Mouse (Mus musculus): ENCODE results near the gene Tmem170b. TPM values are rescaled to one million over a fixed set of nuclear protein-coding genes. Genes with fewer than 3 reads are reported as not detected.
"Not testable (repeated sequence)": the region's sequence is repeated elsewhere in the genome, so short reads cannot be mapped to it uniquely, and the experiment has no call there.

The Tmem170b gene
- polyA plus RNA-seq, 1 experiment = 20.4 TPM

- DNase-seq (ENCODE audit: low read depth) = no peak
- TF ChIP-seq POLR2A (IDR thresholded peaks at IDR 0.05; ENCODE audit: borderline replicate concordance, extremely low read depth, insufficient read depth, insufficient read length, poor library complexity, severe bottlenecking) (no peak), CTCF (IDR thresholded peaks at IDR 0.05; ENCODE audit: borderline replicate concordance, extremely low read depth, insufficient read depth, insufficient read length) (no peak)
Observed at GRCm38 (mm10) chr13:41650665-41651064, 45.0 kb downstream of the Tmem170b start.

DNA sequence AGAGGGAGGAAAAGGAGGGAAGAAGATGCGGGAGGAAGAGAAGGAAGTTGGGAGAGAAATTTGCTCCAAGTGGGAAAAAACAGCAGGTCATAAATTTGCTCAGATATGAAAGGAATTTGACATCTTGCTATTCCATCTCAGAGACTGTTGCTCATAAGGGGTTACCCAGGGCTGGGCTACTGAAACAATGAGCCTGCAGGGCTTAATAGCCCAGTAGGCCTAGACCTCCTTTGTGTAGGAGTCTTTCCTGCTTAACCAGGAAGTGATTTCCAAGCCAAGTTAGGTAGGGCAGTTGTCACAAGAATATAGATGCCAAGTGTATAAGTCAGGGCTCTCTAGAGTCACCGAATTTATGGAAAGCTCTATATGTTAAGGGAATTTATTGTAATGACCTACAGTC is 48.1 kb downstream of the Tmem170b start:
- TF ChIP-seq CTCF (IDR thresholded peaks at IDR 0.05; ENCODE audit: borderline replicate concordance, extremely low read depth, insufficient read depth, insufficient read length) (no peak), POLR2A (IDR thresholded peaks at IDR 0.05; ENCODE audit: borderline replicate concordance, extremely low read depth, insufficient read depth, insufficient read length, poor library complexity, severe bottlenecking) (no peak)
- DNase-seq (ENCODE audit: low read depth) = no peak

DNA sequence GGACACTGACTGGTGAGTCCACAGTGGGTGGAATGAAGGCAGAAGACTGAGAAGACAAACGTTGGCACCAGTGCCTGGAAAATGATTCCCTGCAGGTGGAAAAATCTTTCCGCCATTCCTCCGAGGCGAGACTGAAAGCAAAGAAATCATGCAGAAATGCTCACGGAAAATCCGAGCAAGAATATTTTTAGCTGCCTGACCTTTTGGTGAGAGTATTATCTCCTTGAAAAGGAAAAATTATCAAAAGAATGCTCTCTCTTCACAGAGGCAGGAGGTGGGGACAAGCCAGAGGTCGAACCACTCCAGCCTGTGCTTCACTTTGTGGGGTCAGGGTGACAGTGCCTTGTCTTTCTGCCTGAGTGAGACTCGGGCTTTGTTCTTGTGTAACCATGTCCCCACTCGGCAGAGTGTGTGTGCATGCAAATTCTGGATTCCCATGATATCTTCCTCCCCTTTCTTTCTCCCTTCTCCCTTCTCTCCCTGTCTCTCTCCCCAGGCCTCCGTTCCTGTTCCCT is 49.9 kb downstream of the Tmem170b start:
- DNase-seq (ENCODE audit: low read depth) = no peak
- TF ChIP-seq POLR2A (IDR thresholded peaks at IDR 0.05; ENCODE audit: borderline replicate concordance, extremely low read depth, insufficient read depth, insufficient read length, poor library complexity, severe bottlenecking) = no peak
- no peak for TF ChIP-seq CTCF (IDR thresholded peaks at IDR 0.05; ENCODE audit: borderline replicate concordance, extremely low read depth, insufficient read depth, insufficient read length)

- DNase-seq (ENCODE audit: low read depth) = no peak
- TF ChIP-seq CTCF (IDR thresholded peaks at IDR 0.05; ENCODE audit: borderline replicate concordance, extremely low read depth, insufficient read depth, insufficient read length) (no peak), POLR2A (IDR thresholded peaks at IDR 0.05; ENCODE audit: borderline replicate concordance, extremely low read depth, insufficient read depth, insufficient read length, poor library complexity, severe bottlenecking) (no peak)
Observed at GRCm38 (mm10) chr13:41660052-41660793, 54.5 kb downstream of the Tmem170b start.

- TF ChIP-seq CTCF (IDR thresholded peaks at IDR 0.05; ENCODE audit: borderline replicate concordance, extremely low read depth, insufficient read depth, insufficient read length) (no peak), POLR2A (IDR thresholded peaks at IDR 0.05; ENCODE audit: borderline replicate concordance, extremely low read depth, insufficient read depth, insufficient read length, poor library complexity, severe bottlenecking) (no peak)
- no peak for DNase-seq (ENCODE audit: low read depth)
Observed at GRCm38 (mm10) chr13:41661116-41661515, 55.4 kb downstream of the Tmem170b start.

GRCm38 (mm10) chr13:41662401-41663070 is 56.8 kb downstream of the Tmem170b start:
- peak; percentile 55 for DNase-seq (ENCODE audit: low read depth)
- TF ChIP-seq POLR2A (IDR thresholded peaks at IDR 0.05; ENCODE audit: borderline replicate concordance, extremely low read depth, insufficient read depth, insufficient read length, poor library complexity, severe bottlenecking) = no peak
- TF ChIP-seq CTCF (IDR thresholded peaks at IDR 0.05; ENCODE audit: borderline replicate concordance, extremely low read depth, insufficient read depth, insufficient read length) = no peak

GRCm38 (mm10) chr13:41663501-41664195 is 57.9 kb downstream of the Tmem170b start:
- no peak for TF ChIP-seq CTCF (IDR thresholded peaks at IDR 0.05; ENCODE audit: borderline replicate concordance, extremely low read depth, insufficient read depth, insufficient read length)
- no peak for TF ChIP-seq POLR2A (IDR thresholded peaks at IDR 0.05; ENCODE audit: borderline replicate concordance, extremely low read depth, insufficient read depth, insufficient read length, poor library complexity, severe bottlenecking)
- no peak for DNase-seq (ENCODE audit: low read depth)

DNA sequence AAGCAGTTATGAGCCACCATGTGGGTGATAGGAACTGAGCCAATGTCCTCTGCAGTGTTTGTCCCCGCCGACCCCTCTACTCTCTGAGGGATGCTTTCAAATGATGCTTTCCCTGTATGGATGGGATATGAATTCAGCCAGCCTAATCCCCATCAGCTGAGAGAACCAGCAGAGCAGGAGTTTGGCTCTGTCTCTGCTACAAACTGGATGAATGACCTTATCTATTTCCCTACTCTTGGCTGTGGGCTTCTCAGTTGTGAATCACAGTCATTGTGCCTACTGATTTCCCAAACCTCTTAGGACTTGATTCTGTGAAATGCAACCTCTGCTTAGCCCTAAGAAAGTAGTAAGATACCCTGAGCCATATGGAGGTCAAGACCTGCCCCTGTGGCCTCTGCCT is 64.2 kb downstream of the Tmem170b start:
- DNase-seq (ENCODE audit: low read depth) = no peak
- TF ChIP-seq CTCF (IDR thresholded peaks at IDR 0.05; ENCODE audit: borderline replicate concordance, extremely low read depth, insufficient read depth, insufficient read length) (no peak), POLR2A (IDR thresholded peaks at IDR 0.05; ENCODE audit: borderline replicate concordance, extremely low read depth, insufficient read depth, insufficient read length, poor library complexity, severe bottlenecking) (no peak)

GRCm38 (mm10) chr13:41670386-41671130 is 64.9 kb downstream of the Tmem170b start:
- no peak for DNase-seq (ENCODE audit: low read depth)
- TF ChIP-seq CTCF (IDR thresholded peaks at IDR 0.05; ENCODE audit: borderline replicate concordance, extremely low read depth, insufficient read depth, insufficient read length) (no peak), POLR2A (IDR thresholded peaks at IDR 0.05; ENCODE audit: borderline replicate concordance, extremely low read depth, insufficient read depth, insufficient read length, poor library complexity, severe bottlenecking) (no peak)

DNA sequence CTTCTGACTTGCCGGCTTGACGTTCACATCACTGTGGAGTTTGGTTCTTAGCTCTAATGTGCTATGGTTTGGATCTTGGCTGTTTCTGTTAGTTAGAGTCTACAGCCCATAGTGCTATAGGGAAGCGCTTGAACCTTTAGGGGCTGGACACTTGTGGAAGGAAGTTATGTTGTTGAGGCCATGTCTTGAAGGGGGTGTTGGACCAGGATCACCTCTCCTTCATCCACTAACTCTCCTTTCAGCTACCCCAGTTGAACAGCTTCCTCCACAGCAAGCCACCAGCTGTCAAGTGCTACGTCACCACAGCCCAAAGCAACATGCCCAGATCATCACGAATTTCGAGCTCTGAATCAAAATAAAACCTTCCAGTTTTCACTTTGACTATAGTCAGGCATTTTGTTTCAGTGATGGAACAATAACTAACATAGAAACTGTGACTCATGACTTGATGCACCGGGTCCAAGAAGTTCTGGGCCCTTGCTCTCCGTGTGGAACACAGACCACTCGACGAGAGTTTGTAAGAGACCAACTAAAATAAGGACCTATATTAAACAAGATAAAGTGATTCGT is 65.5 kb downstream of the Tmem170b start:
- no peak for DNase-seq (ENCODE audit: low read depth)
- no peak for TF ChIP-seq CTCF (IDR thresholded peaks at IDR 0.05; ENCODE audit: borderline replicate concordance, extremely low read depth, insufficient read depth, insufficient read length)
- no peak for TF ChIP-seq POLR2A (IDR thresholded peaks at IDR 0.05; ENCODE audit: borderline replicate concordance, extremely low read depth, insufficient read depth, insufficient read length, poor library complexity, severe bottlenecking)

GRCm38 (mm10) chr13:41672904-41673303 is 67.2 kb downstream of the Tmem170b start:
- not testable (repeated sequence) for DNase-seq (ENCODE audit: low read depth)
